Mouse (Mus musculus) spleen, adult 2 months (tissue): ENCODE measurements around the gene Faap20. TPM values are rescaled to one million over a fixed set of nuclear protein-coding genes. Genes with fewer than 3 reads are reported as not detected.
A peak's percentile ranks its signal among the peaks of the same experiment; 100 is the strongest.

Source experiments
- DNase-seq, 2 experiments: peaks; one replicate each; pipeline versions ENCODE4 v3.0.0 to v3.0.0-alpha.2; 2012 to 2021; ENCODE audit warnings: low spot score in 2 of 2, low read depth in 1 of 2
- H3K27ac ChIP-seq: fragments of 200-500 bp; 2 replicates; pipeline ENCODE4 v1.5.1; 2012; ENCODE audit warnings: low read length, inconsistent platforms; ENCODE audit not compliant: insufficient read depth
- H3K27me3 ChIP-seq: fragments of 200-500 bp; 2 replicates; pipeline ENCODE4 v1.6.1; 2012; ENCODE audit warnings: mild to moderate bottlenecking, moderate library complexity, low read length, inconsistent platforms; ENCODE audit not compliant: control insufficient read depth, insufficient read depth
- H3K36me3 ChIP-seq: fragments of 200-500 bp; 2 replicates; pipeline ENCODE4 v1.6.1; 2012; ENCODE audit warnings: mild to moderate bottlenecking, low read length, inconsistent platforms; ENCODE audit not compliant: control insufficient read depth, insufficient read depth
- H3K4me1 ChIP-seq: fragments of 200-500 bp; 2 replicates; pipeline ENCODE4 v1.6.1; 2011; ENCODE audit warnings: inconsistent platforms; ENCODE audit not compliant: control insufficient read depth, insufficient read depth, insufficient read length
- H3K4me3 ChIP-seq: fragments of 200-500 bp; 2 replicates; pipeline ENCODE4 v1.5.1; 2011; ENCODE audit warnings: mild to moderate bottlenecking, inconsistent platforms; ENCODE audit not compliant: insufficient read depth, insufficient read length; ENCODE audit errors: extremely low read depth
- CTCF ChIP-seq: fragments of 200-500 bp; IDR thresholded peaks from 2 replicates; pipeline ENCODE4 v1.5.1; 2011; ENCODE audit warnings: mild to moderate bottlenecking, inconsistent platforms; ENCODE audit not compliant: insufficient read depth, insufficient read length, insufficient replicate concordance; ENCODE audit errors: extremely low read depth
- POLR2A ChIP-seq: fragments of 200-500 bp; IDR thresholded peaks from 2 replicates; pipeline ENCODE4 v1.6.1; 2011; ENCODE audit warnings: low read depth, low read length, inconsistent platforms
- WGBS: fragments of 180-500 bp; shearing (Covaris S2); methylation state at CpG from one replicate; pipeline ENCODE4 v1.1.7; 2018; 5-methylcytosine and 5-hydroxymethylcytosine counted together
- polyA plus RNA-seq: library from polyadenylated mRNA; depleted of rRNA; stranded (reverse); fragments of >200 nt; gene quantifications from 2 replicates; pipeline ENCODE4 v1.2.3, GENCODE M21; 2012

Gene Faap20
- polyA plus RNA-seq, 1 experiment = 43.2 TPM

- TF ChIP-seq CTCF = no peak
- Histone ChIP-seq H3K27me3 (no peaks in the 10 kb centered on the region), H3K27ac (no peak overlapping the region), H3K4me3 (no peak overlapping the region), H3K36me3 (no peaks in the 10 kb centered on the region), H3K4me1 (peaks cover 7% of the 10 kb centered on the region)
- WGBS = 88% methylated on average over 4 of the region's 4 CpGs
- DNase-seq = no peak
These were observed 21.6 kb upstream of the Faap20 start for GRCm38 (mm10) chr4:155227986-155228385.

- Histone ChIP-seq H3K4me1 (peaks cover 4% of the 10 kb centered on the region; the same call in 1 of the 2 replicates), H3K4me3 (no peak overlapping the region), H3K36me3 (no peaks in the 10 kb centered on the region), H3K27ac (no peak overlapping the region), H3K27me3 (no peaks in the 10 kb centered on the region)
- DNase-seq = no peak
- no peak for TF ChIP-seq POLR2A
- no peak for TF ChIP-seq CTCF
- WGBS = 83% methylated on average over 5 of the region's 5 CpGs
These were observed 21.1 kb upstream of the Faap20 start for GRCm38 (mm10) chr4:155228461-155228860.

GRCm38 (mm10) chr4:155233878-155234277 is 15.7 kb upstream of the Faap20 start:
- 29% methylated on average over 10 of the region's 10 CpGs for WGBS
- no peak overlapping the region for H3K4me3 ChIP-seq
- TF ChIP-seq POLR2A (no peak), CTCF (no peak)
- H3K27me3 ChIP-seq = no peaks in the 10 kb centered on the region
- DNase-seq = no peak
- H3K4me1 ChIP-seq = peaks cover 36% of the 10 kb centered on the region
- H3K27ac ChIP-seq = peak overlapping the region; percentile 88
- H3K36me3 ChIP-seq = no peaks in the 10 kb centered on the region

- Histone ChIP-seq H3K4me3 (no peak overlapping the region), H3K4me1 (peaks cover 36% of the 10 kb centered on the region), H3K27me3 (no peaks in the 10 kb centered on the region), H3K27ac (peak overlapping the region; percentile 88), H3K36me3 (no peaks in the 10 kb centered on the region)
- TF ChIP-seq CTCF = no peak
- TF ChIP-seq POLR2A = no peak
- WGBS = 22% methylated on average over 8 of the region's 8 CpGs
- DNase-seq = no peak
These were observed 15.0 kb upstream of the Faap20 start for GRCm38 (mm10) chr4:155234371-155235310.

GRCm38 (mm10) chr4:155235311-155236119 is 14.1 kb upstream of the Faap20 start:
- H3K27ac ChIP-seq = peak overlapping the region; percentile 88
- no peaks in the 10 kb centered on the region for H3K27me3 ChIP-seq
- no peak for DNase-seq
- 10% methylated on average over 18 of the region's 18 CpGs for WGBS
- H3K4me3 ChIP-seq = no peak overlapping the region
- H3K4me1 ChIP-seq = peaks cover 36% of the 10 kb centered on the region
- no peaks in the 10 kb centered on the region for H3K36me3 ChIP-seq
- TF ChIP-seq CTCF = no peak
- no peak for TF ChIP-seq POLR2A

- Histone ChIP-seq H3K4me3 (no peak overlapping the region), H3K27ac (no peak overlapping the region), H3K4me1 (peaks cover 36% of the 10 kb centered on the region), H3K27me3 (no peaks in the 10 kb centered on the region), H3K36me3 (no peaks in the 10 kb centered on the region)
- WGBS = 37% methylated on average over 12 of the region's 12 CpGs
- TF ChIP-seq POLR2A (no peak), CTCF (no peak)
- peak; percentile 65 for DNase-seq
These were observed 12.7 kb upstream of the Faap20 start for GRCm38 (mm10) chr4:155236737-155237385.

- Histone ChIP-seq H3K36me3 (no peaks in the 10 kb centered on the region), H3K27me3 (no peaks in the 10 kb centered on the region), H3K4me3 (no peak overlapping the region), H3K4me1 (peaks cover 36% of the 10 kb centered on the region), H3K27ac (no peak overlapping the region)
- 79% methylated on average over 5 of the region's 5 CpGs for WGBS
- TF ChIP-seq CTCF (no peak), POLR2A (no peak)
- DNase-seq = no peak
These were observed 11.3 kb upstream of the Faap20 start for GRCm38 (mm10) chr4:155238276-155238675.
